Mouse (Mus musculus) heart, adult 18-20 months (tissue): ENCODE results near the gene Smoc1. TPM values are rescaled to one million over a fixed set of nuclear protein-coding genes. Genes with fewer than 3 reads are reported as not detected.
A peak's percentile ranks its signal among the peaks of the same experiment; 100 is the strongest.

Source experiments
- DNase-seq, 2 experiments: peaks; one replicate each; pipeline ENCODE4 v3.0.0; 2021 to 2022; ENCODE audit warnings: mixed read lengths in 1 of 2
- total RNA-seq, 2 experiments: library from RNA; stranded (reverse); gene quantifications; 2 replicates each; pipeline ENCODE4 v1.2.3; 2021

Gene Smoc1
- total RNA-seq, 2 experiments from 2014 or later, result 5.4 to 8.4 TPM

DNA sequence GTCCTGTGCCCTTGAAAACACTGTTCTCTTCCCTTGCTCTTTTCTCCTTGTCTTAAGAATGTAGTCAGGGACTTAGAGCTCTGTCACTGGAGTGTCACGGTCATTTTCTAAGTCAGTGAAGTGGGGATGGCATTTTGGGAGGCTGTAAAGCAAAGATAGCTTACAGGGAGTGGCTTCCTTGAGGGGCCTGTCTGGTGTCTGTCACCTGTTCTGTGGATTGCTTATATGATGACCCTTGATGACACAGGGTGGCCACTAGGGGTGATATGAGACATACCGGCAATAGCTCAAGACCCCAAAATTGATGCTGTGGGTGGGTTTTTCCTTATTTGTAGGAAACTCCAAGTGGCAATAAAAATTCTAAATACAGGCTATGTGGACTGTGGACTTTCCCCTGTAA is 141.9 kb downstream of the Smoc1 start:
- DNase-seq, result no peak

DNA sequence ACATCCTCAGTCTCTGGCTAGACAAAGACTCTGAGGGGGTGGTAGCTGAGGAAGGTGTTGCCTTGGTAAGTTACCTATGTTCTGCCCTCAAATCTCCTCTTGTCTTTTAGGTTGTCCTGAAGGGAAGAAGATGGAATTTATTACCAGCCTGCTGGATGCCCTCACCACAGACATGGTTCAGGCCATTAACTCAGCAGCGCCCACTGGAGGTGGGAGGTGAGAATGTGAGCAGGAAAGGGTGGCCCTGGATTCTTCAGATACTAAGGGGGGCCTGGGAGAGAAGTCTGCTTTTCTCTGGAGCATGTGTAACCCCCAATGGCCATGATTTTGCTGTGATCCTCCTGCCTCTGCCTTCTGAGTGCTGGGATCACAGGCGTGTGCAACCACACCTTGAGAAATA is 143.5 kb downstream of the Smoc1 start:
- no peak for DNase-seq

DNA sequence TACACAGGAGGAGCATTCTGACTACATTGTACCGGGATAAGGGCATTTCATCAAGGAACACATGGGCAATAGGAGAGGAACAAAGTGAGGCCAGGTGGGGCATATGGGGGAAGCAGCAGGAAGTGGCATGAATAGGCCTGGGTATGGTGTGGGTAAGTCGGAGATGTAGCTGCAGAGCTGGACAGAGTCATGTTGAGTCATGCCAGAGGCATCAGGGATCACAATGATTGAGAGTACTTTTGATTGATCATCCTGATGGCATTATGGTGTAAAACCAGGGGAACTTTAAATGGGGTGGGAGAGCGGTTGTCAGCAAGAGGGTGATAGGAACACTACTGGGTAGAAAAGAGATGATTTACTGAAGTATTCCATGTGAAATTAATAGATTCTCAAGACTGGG is 146.4 kb downstream of the Smoc1 start:
- no peak for DNase-seq

DNA sequence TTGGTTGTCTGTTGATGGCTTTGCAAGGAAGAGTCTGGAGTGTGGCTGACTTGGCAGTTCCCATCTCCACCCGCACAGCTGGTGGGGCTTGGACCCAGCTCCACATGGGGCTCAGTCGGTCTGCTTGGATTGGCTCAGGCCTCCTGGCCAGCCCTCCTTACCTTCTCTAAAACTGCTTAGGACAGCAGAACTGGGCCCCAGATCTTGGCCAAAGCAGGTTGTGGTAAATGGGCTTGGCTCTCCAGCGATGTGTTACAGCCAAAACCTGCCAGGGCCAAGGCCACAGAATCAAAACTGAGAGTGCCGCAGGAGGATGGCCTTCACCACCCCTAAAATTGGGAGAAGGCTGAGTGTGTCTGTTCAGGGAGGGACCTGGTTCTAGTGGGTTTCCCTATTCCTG is 147.3 kb downstream of the Smoc1 start:
- DNase-seq, result no peak

DNA sequence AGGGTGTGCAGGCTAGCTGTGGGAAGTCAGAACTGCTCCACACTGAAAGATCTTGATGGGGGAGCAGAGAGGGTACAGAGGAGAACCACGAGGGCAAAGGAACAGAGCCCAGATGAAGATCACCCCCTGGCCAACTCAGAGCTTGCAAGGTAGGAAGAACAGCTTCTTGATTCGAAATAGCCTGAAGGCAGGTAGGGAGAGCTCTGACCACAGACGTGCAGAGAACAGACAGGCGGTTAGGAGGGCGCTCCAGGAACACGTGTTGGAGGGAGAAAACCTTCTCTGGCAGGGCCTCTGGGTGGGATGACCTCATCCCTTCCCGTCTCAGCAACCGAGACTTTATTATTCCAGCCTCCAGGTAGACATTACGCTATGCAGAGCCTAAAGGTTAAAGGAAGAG is 148.6 kb downstream of the Smoc1 start:
- DNase-seq, result no peak

DNA sequence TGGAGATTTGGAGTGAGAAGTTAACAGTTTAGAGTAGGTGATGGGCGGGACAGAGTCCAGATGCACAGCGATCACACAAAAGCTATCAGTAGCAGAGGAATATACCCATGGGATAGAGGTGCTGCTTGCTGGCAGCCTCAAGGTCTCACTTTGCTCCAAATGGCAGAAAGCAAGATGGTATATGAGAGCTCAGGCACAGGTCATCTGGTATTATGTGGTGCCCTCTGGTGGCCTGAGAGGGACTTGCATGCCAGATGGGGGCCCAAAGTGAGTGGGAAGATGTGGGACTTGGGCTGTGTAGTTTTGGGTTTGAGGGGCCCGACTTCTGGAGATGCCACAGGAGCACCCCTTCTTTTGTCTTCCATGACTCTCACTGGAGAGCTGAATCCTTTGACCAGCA is 155.5 kb downstream of the Smoc1 start:
- peak; percentile 29 to 81 for DNase-seq

DNA sequence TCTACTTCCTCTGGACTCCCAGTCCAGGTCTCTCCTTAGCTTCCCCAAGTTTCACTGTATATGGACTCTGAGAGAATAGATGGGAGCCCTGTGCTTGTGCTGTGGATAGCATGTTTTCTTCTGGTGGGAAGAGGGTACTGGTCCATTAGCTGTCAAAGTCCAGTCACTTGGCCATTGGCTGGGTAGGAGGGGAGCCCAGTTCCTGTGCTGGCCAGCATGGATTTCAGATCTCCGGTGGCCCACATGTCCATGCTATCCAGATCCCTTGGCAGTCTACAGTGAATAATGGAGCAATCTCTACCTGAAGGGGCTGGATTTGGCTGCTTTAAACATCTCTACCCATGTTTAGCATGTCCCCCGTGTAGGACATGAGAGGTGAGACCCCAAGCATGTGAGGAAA is 158.4 kb downstream of the Smoc1 start:
- DNase-seq, result no peak

DNA sequence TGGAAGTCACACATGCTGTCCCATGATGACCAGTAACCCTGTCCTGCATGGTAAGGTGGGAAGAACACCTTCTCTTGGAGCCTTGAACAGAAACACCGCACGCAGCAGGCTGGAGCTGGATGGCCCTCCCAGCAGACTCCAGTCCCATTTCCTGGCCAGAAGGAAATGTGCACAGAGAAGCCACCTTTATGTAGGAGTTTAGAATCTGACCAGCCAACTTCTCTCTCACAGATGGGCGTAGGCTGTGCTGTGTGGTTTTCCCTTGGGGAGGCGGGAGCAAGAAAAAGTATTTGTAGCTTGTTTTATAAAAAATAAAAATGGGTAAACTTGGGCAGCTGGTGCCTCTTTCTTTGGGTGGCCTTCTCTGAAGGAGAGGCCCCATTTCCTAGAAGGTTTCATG is 159.5 kb downstream of the Smoc1 start:
- no peak for DNase-seq

DNA sequence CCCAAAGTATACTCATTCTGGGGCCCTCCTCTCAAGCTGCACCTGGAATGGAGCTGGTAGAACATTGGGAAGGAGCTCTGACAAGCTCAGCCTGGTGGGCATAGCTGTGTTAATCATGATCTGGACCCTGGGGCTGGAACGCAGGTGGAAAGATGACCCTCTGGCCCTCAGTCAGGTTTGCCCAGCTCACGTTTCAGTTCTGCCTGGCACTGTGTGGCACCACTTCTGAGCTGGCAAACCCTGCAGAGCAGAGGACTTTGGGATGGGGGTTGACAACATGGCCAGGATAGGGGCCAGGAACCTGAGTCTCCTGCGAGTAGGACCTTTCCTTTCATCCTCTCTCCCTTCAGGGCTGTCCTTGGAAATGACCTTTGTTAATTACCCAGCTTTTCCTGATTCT is 160.1 kb downstream of the Smoc1 start:
- no peak for DNase-seq

DNA sequence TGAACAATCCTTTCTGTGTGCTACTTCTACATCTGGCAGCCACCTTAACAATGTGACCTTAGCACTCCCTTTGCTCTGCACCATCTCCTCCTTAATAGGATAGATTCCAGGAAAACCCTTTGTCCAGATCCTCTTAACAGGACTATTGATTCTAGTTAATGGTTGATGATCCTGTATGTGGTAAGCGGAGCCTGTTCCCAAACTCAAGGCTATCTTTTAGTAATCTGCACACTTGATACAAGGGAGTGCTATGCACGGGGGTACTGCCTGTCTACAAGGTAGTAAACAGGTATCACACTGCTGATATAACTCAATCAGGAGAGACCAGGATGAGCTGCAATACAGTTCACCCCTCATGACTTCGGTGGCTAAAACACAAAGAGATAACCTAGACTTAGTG is 161.8 kb downstream of the Smoc1 start:
- no peak for DNase-seq

DNA sequence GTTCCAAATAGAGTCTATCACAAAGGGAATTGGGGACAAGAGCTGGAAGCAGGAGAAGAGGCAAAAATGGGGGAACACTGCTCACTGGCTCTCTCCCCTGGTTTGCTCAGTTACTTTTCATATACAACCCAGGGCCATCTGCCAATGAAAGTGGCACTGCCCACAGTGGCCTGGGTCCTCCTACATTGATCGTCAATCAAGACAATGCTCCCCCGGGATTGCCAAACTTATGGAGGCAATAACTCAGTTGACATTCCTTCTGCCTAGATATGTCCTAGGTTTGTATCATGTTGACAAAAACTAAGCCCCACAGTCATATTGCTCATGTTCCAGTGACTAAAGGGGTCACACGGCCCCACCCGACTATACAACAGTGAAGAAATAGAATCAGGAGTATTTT is 162.4 kb downstream of the Smoc1 start:
- no peak for DNase-seq

DNA sequence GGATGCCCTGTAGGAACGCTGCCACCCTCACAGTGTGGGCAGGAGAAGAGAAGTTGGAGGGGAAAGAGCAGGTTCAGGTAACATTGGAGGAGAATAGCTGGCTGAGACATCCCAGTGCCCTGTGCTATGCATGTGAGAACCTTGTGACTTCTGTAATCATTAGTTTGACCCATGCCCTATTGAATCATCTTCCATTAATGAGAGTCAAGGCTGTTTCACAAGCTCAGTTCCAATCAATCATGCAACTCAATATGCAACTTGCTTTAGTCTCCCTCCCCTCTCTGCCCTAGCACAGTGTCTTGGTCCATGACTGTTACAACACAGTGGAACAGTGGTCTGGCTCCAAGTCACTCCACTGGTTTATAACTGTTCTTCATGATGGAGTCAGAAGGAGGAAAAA is 163.0 kb downstream of the Smoc1 start:
- no peak for DNase-seq

DNA sequence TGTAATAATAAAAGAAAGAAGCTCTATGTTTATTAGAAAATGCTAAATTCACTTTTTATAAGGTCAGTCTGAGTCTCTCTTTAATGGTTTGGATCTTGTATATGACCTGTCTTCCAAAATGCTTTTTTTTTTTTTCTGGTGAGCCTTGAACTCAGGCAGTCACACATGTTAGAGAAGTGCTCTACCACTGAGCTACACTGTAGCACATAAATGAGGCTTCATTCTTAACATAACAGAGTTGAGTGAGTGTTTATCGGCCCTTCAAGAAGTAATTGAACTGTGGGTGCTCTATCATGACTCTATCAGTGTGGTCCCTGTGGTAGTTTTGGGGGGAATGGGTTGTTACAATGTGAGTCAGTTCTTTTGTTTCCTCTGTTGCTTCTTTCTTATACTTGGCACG is 167.4 kb downstream of the Smoc1 start:
- DNase-seq, result no peak

DNA sequence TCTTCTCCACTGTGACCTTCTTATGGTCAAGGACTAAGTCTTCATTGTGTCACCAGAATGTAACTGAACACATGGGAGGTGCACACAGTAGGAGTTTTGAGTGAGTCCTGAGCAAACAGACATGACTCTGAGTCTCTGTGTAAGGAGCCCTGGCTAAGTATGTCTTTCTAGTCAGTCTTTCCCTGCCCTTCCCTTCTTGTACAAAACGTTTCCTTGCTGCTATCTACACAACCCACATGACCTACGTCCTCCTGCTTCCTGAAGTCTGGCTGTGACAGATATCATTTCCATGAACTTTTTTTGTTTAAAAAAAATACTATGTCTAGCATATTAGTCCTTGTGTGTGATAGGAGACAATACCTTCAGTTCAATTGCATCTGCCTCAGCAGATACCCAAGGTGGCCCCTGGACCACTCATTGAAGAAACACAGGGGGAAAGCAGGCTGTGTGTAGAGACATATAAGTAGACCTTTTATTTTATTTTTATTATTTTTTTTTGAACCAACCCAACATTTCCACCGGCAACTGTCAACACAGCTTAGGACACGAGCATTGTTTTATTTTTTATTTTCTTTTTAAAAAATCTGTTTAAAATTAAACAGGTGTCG is 171.0 kb downstream of the Smoc1 start:
- no peak for DNase-seq

DNA sequence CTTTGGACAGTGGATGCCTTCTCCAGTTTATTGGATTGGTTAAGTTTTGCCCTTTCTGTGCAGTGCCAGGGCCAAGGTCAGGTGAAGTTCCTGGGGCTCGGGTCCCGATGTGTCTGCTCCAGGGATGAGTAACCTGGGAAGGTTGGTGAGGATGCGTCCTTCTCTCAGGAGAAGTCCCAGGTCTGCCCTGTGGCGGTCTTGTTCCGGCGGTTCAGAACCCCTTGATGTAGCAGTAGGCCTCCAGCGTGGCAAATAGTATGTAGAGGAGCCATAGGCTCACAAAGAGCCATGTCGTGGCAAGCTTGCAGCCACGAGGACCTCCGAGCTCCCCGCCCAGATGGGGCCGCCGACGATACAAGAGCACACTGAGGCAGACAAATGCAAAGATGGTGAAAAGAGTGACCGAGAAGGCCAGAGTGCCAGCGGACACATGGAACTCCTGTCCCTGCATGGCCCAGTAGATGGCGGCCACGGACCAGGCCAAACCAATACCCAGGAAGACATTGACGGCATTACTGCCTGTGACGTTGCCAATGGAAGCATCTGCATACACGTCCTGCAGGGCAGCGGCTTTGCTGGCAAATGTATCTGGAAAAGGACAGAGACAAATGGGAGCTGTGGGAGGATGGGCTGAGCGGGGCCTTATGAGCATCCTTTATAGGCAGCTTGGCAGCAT is 172.8 kb downstream of the Smoc1 start:
- peak; percentile 28 to 58 for DNase-seq

DNA sequence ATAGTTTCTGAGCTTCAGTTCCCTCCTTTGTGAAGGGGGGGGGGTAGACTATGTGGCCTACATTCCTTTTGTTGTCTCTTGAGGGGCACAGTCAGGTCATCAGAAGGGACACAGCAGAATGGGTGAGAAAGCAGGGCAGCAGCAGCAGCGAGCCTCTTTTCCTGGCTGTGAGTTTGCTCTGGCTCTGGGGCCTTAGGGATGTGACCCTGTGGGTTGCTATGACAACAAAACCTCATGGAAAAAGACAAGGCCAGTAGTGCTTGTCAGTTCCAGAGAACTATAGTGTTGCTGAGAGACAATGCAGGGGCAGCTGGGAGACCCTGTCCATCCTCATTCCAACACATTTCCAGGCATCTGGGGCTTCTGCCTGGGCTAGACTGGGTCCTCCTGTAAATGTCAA is 176.6 kb downstream of the Smoc1 start:
- no peak for DNase-seq

DNA sequence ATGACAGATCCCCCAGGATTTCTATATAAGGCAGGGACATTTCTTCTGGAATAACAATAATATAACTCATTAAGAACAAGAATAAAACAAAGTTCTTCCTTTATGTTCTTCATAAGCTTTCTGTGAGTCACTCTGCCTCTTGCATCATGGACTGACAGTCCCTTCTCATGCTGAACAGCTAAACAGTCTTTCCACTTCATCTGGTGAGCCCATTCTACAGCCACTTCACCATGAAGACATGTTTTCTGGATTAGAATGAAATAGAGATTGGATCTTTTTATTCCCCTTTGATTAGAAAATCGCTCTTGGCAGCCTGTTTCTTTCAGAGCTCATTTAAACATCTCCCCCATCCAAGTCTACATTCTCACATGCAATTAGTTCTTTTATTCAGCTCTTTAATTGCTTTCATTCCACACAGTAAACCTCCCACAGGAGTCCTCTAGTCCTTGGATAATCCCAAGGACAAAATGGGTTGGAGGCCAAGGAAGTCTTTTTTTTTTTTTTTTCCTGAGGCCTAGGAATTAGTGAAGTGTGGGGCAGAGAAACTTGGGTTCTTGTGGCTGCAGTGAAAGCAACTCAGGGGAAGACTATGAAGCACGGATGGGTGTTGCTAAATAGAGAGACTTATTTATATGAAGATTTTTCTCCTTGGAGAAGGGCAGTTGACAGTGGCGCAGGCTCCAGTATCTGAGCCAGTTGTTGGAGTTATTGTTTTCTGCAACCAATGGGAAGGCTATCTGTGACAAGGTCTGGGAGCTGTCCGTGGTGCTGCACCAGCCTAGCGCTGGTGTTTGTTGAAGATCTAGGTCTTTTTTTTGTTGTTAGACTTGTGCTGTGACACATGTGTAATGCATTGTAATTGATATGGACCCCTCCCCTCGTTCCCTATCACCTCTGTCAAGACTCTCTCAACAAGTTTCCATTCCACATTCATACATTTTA is 179.3 kb downstream of the Smoc1 start:
- peak in 1 of 2 experiments; percentile 40 for DNase-seq

DNA sequence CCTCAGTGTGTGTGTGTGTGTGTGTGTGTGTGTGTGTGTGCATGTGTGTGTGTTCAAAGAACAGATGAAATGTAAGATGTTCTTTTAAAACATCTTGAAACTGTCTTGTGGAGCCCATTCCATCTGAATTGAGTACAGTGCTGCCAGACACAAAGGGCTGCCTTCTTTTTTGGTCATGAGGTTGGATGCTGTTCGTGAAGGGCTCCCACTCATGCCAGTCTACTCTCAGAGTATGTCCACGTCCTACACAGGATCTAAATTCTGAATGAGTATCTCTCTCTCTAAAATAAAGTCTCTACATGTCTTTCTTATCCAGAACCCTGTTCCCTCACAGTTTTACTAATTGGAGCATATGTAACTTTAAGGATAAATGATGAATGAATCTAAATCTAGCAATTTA is 182.0 kb downstream of the Smoc1 start:
- DNase-seq, result no peak

DNA sequence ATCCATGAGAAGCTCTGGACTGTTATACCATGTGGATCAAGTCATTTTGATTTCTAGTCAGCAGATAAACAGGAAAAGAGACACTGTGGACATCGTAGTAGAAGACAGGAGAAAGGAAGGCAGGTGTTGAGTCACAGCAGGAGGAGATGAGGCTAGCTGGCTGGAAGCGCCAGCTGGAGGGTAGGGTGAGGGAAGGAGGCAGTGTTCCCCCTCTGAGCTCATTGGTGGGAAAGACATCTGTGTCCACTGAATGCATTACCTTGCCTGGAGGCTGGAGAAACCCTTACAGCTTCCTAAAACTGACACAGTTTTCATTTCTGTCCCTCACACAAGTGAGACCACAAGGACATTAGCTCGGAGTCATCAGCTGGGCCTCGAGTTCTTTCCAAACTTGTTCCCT is 192.7 kb downstream of the Smoc1 start:
- no peak for DNase-seq

DNA sequence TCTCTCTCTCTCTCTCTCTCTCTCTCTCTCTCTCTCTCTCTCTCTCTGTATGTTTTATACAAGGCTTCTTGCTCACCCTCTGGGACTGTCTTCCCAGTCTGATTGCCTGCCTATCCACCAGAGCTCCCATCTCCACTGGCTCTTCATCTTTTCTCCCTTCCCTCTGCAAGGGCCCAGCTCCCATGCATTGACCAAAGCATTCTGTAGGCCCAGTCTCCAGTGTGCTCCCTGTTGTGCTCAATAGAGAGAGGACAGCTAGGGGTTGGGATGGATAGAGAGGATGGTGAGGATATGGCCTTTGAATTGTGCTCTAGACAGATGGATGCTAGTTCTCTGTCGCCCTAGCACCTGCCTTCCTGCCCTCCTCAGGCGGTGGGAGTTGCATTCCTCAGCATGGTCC is 196.7 kb downstream of the Smoc1 start:
- DNase-seq, result no peak

DNA sequence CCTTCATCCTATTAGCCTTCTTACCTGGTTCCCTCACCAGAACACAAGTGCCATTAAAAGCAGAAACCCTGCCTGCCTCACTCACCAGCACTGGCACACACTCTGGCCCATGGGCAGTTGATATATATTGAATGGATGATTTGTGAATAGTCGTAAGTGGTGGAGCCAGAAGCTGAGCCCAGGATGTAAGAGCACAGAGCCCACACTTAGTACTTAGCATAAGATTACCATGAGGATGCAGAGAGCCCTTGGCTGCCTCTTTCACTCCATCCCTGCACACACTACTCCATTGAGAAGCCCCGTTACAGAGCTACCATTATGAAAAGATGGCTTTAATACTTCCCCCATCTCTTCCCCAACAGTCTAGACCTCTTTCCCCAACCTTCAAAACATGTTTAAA is 198.2 kb downstream of the Smoc1 start:
- DNase-seq, result no peak

DNA sequence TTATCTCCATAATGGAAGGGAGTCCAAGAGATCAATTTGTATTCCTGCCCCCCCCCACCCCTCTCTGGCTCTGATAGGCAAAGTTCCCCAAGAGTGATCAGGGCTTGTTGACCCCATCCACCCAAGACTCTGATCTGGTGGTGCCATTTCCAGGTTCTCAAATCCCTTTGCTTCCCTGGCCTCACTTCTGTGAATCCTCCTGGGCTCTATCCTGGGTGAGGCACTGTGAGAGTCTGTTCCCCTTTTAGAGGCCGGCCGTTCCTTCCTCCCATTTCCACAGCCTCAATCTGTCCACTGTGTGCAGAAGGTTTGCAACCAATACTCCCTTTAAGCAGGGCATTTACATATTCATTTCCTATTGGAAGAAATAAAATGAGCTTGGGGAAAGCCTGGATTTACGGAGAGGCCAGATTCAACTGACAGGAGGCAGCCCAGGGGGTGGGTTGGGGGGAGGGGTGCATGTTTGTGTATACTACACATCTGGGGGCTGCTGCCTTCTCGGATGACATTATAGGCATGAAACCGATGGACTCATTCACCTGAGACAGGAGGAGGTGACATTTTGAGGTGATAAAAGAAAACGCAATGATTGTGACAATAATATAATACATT is 199.5 kb downstream of the Smoc1 start:
- no peak for DNase-seq

DNA sequence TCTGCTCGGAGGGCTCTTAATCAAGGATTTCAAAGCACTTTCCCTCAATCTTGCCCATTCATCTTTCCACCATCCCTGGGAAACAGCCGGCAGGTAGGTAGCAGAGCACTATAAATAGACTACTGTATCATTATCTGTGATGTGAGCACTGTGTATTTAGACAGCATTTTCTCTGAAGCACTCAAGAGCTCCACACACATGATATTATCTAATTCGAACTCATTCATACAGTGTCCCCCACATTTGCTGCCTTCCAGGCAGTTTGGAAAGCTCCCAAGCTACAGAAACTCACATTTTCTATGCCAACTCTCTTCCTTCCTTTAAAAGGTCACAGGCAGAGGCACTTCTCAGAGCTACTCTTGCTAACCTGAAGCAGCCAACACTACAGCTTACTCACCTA is 200.0 kb downstream of the Smoc1 start:
- DNase-seq, result no peak
